Mouse (Mus musculus) embryo, embryonic 10.5 days (tissue): ENCODE data around the gene Myh13.

Source experiments
- DNase-seq: peaks from one replicate; pipeline ENCODE4 v3.0.0-alpha.2; 2015; ENCODE audit warnings: low spot score

Myh13 gene

DNA sequence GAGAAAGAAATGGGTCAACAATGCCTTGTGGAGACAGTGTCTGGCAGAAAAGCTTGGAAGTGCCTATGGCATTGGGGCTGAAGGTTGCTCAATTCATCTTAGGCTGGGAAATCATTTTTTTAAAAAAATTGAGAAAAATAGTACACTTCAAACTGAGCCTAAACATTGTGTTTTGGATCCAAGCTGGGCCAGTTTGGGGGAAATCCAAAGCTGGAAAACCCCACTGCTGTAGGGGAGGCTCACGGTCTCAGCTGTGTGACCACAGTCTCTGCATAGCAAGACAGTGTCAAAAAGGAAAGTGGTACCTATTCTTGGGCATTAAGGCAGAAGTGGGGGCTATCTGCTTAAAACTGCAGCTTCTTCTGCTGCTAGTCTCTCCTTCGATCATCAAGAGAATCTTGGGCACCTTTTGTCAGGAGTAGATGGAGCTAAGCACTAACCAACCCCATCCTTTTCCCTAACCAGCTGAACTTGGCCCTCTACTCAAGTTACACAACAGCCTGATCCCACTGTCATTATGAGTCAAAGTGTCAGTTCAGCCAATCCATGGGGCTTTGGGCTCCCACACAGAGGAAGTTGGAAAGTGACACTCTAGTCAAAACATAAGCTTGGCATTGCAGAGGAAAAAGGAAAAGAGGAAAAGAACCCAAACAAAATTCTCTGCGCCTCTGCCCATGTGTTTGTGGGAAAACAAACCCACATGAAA, 69.4 kb downstream of the Myh13 start:
- DNase-seq: no peak

DNA sequence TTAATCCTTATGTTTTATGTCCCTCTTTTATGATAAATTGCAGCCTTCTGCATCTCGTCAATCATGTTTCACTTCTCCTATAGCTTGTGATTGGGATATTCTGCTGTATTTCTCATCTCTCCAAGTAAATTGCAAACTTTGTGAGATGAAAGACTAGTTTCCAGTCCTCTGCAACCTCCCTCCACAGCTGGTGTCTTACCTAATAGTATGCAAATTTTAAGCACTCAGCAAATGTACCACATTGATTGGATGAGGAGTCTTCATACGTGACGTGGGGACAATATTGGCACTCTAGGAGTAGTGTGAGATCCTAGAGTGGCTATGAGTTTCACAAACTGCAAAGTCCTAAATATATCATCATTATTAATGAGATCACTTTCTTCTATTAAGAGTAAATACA, 70.9 kb downstream of the Myh13 start:
- DNase-seq: no peak

DNA sequence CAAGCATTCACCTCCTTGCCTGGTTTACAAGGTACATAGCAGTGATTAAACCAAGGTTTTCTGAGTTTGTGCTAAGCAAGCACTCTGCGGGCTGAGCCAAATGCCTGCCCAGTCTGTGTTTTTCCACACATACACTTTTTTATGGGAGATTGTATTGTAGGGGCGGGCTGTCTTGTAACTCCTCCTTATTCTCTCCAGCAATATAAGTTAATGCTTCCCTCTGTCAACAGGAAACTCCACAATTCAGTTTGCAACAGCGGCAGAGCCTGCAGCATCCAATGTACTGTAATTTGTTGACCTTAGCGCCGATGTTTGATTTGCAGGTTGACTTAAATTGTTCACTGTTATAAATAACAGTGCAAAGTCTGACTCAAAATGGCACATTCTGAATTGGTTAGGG, 79.5 kb downstream of the Myh13 start:
- DNase-seq: no peak

DNA sequence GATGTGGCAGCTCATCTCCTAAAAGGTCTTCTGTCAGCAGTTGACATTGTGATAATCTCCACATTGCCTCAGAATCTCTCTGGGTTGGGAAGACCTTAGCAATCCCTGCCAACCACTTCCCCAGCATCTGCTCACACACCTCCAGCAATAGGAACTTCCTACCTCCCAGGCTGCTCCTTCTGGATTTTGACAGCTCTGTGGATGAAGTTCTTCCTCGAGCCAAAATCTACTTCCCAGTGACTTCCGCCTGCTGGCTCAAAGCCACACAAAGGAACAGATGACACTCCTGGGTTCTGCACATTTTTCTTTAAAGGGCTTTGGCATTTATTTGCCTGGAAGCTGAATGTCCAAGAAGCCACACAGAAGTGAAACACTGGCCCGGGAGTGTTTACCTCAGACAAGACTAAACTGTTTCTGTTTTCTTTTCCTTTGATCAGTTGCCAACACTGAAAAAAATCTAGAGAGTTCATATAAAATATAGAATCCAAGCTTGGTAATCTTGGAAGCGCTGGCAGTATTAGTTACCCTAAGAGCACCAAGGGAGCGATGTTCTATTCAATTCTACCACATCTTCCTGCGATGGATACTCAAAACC, 93.0 kb downstream of the Myh13 start:
- DNase-seq: no peak
